ENCODE assay signal across 8 mouse cellular contexts in genomic region chr4:97777706-97778176, GRCm38 (mm10). TPM values are rescaled to one million over a fixed set of nuclear protein-coding genes. Genes with fewer than 3 reads are reported as not detected.
DNase-seq lines count a peak whose midpoint lies in the region; ATAC-seq and TF ChIP-seq lines count a peak whose summit lies in the region.

Gene E130114P18Rik, minus strand, starts transcription at chr4:97778078.

- peak within 1 kb of the TSS; percentile 97 for H3K9ac ChIP-seq in hindbrain, postnatal 0 days (replicated peaks; ENCODE audit: low read length)
- peak within 1 kb of the TSS; percentile 100 for H3K9ac ChIP-seq in limb, embryonic 13.5 days

- DNase-seq in cerebellum, adult 9-10 months = no peak
- DNase-seq in embryo, embryonic 10 days (ENCODE audit: low spot score) = peak; percentile 67
- DNase-seq in gastrocnemius, postnatal 14 days = peak; percentile 57
- DNase-seq in hindbrain, postnatal 0 days (ENCODE audit: low spot score) = peak; percentile 83
- DNase-seq in midbrain, embryonic 10.5 days (ENCODE audit: low spot score) = peak; percentile 62
- peak; percentile 28 for DNase-seq in spleen, adult 12 weeks (ENCODE audit: low spot score)

- no peak for TF ChIP-seq CTCF in hindbrain, postnatal 0 days (IDR thresholded peaks at IDR 0.05; ENCODE audit: low read depth)

- H3K27me3 ChIP-seq in hindbrain, postnatal 0 days (ENCODE audit: insufficient read depth, low read length) = no peaks in the 10 kb centered on the region
- H3K27me3 ChIP-seq in limb, embryonic 13.5 days = no peaks in the 10 kb centered on the region
- peaks cover 94% of the 10 kb centered on the region for H3K27me3 ChIP-seq in midbrain, embryonic 10.5 days (ENCODE audit: low read depth, poor library complexity, severe bottlenecking)

- H3K36me3 ChIP-seq in hindbrain, postnatal 0 days (ENCODE audit: insufficient read depth, low read length) = no peaks in the 10 kb centered on the region
- peaks cover 3% of the 10 kb centered on the region; the same call in 1 of the 2 replicates for H3K36me3 ChIP-seq in limb, embryonic 13.5 days
- H3K36me3 ChIP-seq in midbrain, embryonic 10.5 days = no peaks in the 10 kb centered on the region; the same call in 1 of the 2 replicates

- H3K27ac ChIP-seq in hindbrain, postnatal 0 days = peak within 1 kb of the TSS; percentile 93
- peak within 1 kb of the TSS; percentile 99 for H3K27ac ChIP-seq in limb, embryonic 13.5 days
- H3K27ac ChIP-seq in midbrain, embryonic 10.5 days (replicated peaks) = peak within 1 kb of the TSS; percentile 89

- peak; percentile 31; the same call in 1 of the 2 replicates for ATAC-seq in cerebellum, adult (ENCODE audit: insufficient number of reproducible peaks, low FRiP score, low TSS enrichment)
- peak; percentile 68 for ATAC-seq in hindbrain, postnatal 0 days
- peak; percentile 57 for ATAC-seq in limb, embryonic 13.5 days (ENCODE audit: low FRiP score, low read depth)

- no peaks in the 10 kb centered on the region for H3K9me3 ChIP-seq in hindbrain, postnatal 0 days (ENCODE audit: low read length)
- no peaks in the 10 kb centered on the region for H3K9me3 ChIP-seq in limb, embryonic 13.5 days
- H3K9me3 ChIP-seq in midbrain, embryonic 10.5 days (replicated peaks) = peaks cover 2% of the 10 kb centered on the region; the same call in 1 of the 2 replicates

- WGBS in hindbrain, postnatal 0 days = under 1% methylated on average over 36 of the region's 37 CpGs
- under 1% methylated on average over 37 of the region's 37 CpGs for WGBS in limb, embryonic 13.5 days
- WGBS in midbrain, embryonic 10.5 days = under 1% methylated on average over 37 of the region's 37 CpGs

- H3K4me1 ChIP-seq in hindbrain, postnatal 0 days (ENCODE audit: insufficient read depth, low read length) = no peaks in the 10 kb centered on the region
- H3K4me1 ChIP-seq in limb, embryonic 13.5 days = peaks cover 36% of the 10 kb centered on the region
- peaks cover 57% of the 10 kb centered on the region for H3K4me1 ChIP-seq in midbrain, embryonic 10.5 days

- peak within 1 kb of the TSS; percentile 88 for H3K4me3 ChIP-seq in hindbrain, postnatal 0 days (ENCODE audit: low read length)
- peak within 1 kb of the TSS; percentile 97 for H3K4me3 ChIP-seq in limb, embryonic 13.5 days
- peak within 1 kb of the TSS; percentile 76 for H3K4me3 ChIP-seq in midbrain, embryonic 10.5 days

- intact Hi-C loops in gastrocnemius, postnatal 14 days (cut with DNase I; ENCODE audit: low total_unique reads) = loop anchor here (5.0 to 10.0 kb wide), 2 partner anchors 87 to 225 kb away; no protein-coding TSS in a partner anchor

- peak within 1 kb of the TSS; percentile 85 for H3K4me2 ChIP-seq in hindbrain, postnatal 0 days (ENCODE audit: low read depth, low read length)
- peak within 1 kb of the TSS; percentile 80 for H3K4me2 ChIP-seq in limb, embryonic 13.5 days (replicated peaks)

RNA-seq across cellular contexts. Expression of gene E130114P18Rik, which starts in this region (rescaled TPM):
- total RNA-seq in gastrocnemius, postnatal 14 days (2021) = under 1 TPM; 0.38 to 0.39 TPM
- total RNA-seq in hindbrain, postnatal 0 days (2014; rRNA removed) = 17.1 and 22.3 TPM in 2 replicates
- 31.6 and 37.8 TPM in 2 replicates for polyA plus RNA-seq in hindbrain, postnatal 0 days (2015; fragmentation: Nextera tagmentation; extraction: Ambion mirVana)
- polyA plus RNA-seq in limb, embryonic 13.5 days (2015; fragmentation: Nextera tagmentation; extraction: Ambion mirVana) = 3.7 and 6.3 TPM in 2 replicates
- polyA plus RNA-seq in midbrain, embryonic 10.5 days (2016; fragmentation: Nextera tagmentation; extraction: Ambion mirVana) = 2.7 and 3.9 TPM in 2 replicates

Comparison
In these comparisons a context has a peak if more than half of its experiments do, and no peak if none do; other contexts are left out.
1. RNA of gene E130114P18Rik (total RNA-seq): 17.1 to 22.3 TPM in hindbrain, postnatal 0 days; 0.38 to 0.39 TPM in gastrocnemius, postnatal 14 days; every median in the first group is over 10 times any median in the second.
2. Peak in DNase-seq in gastrocnemius, postnatal 14 days; RNA of the gene not detected or under 1 TPM.
3. Peak in every context shown above with its lines, with median percentiles within 50 percentile points of each other: ATAC-seq, H3K27ac ChIP-seq and H3K4me3 ChIP-seq.